Mouse (Mus musculus) ovary, adult 18-20 months (tissue): ENCODE results near the gene Rbbp7.
A peak's percentile ranks its signal among the peaks of the same experiment; 100 is the strongest.
"Not testable (repeated sequence)": the region's sequence is repeated elsewhere in the genome, so short reads cannot be mapped to it uniquely, and the experiment has no call there.

ENCODE experiments used
- DNase-seq: peaks from one replicate; pipeline ENCODE4 v3.0.0; 2022; ENCODE audit warnings: low spot score, mixed read lengths

The Rbbp7 gene

GRCm38 (mm10) chrX:162760115-162760942 is at the start of gene Rbbp7:
Gene Rbbp7, plus strand, starts transcription at chrX:162760402.
- DNase-seq: peak; percentile 93

- no peak for DNase-seq
Observed at GRCm38 (mm10) chrX:162717837-162718236, 42.4 kb upstream of the Rbbp7 start.

GRCm38 (mm10) chrX:162719615-162720014 is 40.6 kb upstream of the Rbbp7 start:
- DNase-seq: no peak

- peak; percentile 58 for DNase-seq
Observed at GRCm38 (mm10) chrX:162727367-162727777, 32.8 kb upstream of the Rbbp7 start.

- DNase-seq: no peak
Observed at GRCm38 (mm10) chrX:162727795-162728194, 32.4 kb upstream of the Rbbp7 start.

GRCm38 (mm10) chrX:162728228-162728627 is 32.0 kb upstream of the Rbbp7 start:
- no peak for DNase-seq

GRCm38 (mm10) chrX:162730031-162730430 is 30.2 kb upstream of the Rbbp7 start:
- DNase-seq: no peak

- DNase-seq: peak; percentile 31
Observed at GRCm38 (mm10) chrX:162734997-162735929, 24.9 kb upstream of the Rbbp7 start.

- peak; percentile 40 for DNase-seq
Observed at GRCm38 (mm10) chrX:162736140-162736659, 24.0 kb upstream of the Rbbp7 start.

GRCm38 (mm10) chrX:162748696-162749420 is 11.3 kb upstream of the Rbbp7 start:
- DNase-seq: no peak

- no peak for DNase-seq
Observed at GRCm38 (mm10) chrX:162752418-162752817, 7.8 kb upstream of the Rbbp7 start.

GRCm38 (mm10) chrX:162754314-162754713 is 5.9 kb upstream of the Rbbp7 start:
- no peak for DNase-seq

GRCm38 (mm10) chrX:162756058-162756457 is 4.1 kb upstream of the Rbbp7 start:
- DNase-seq: no peak

GRCm38 (mm10) chrX:162759251-162760114 is 719 bp upstream of the Rbbp7 start:
- no peak for DNase-seq

- DNase-seq: no peak
Observed at GRCm38 (mm10) chrX:162760958-162761515, 835 bp downstream of the Rbbp7 start.

- DNase-seq: no peak
Observed at GRCm38 (mm10) chrX:162761716-162762395, 1.7 kb downstream of the Rbbp7 start.

GRCm38 (mm10) chrX:162770726-162771125 is 10.5 kb downstream of the Rbbp7 start:
- DNase-seq: no peak

GRCm38 (mm10) chrX:162788372-162788771 is 28.2 kb downstream of the Rbbp7 start:
- no peak for DNase-seq

GRCm38 (mm10) chrX:162791392-162791791 is 31.2 kb downstream of the Rbbp7 start:
- not testable (repeated sequence) for DNase-seq

- DNase-seq: peak; percentile 6
Observed at GRCm38 (mm10) chrX:162800371-162800770, 40.2 kb downstream of the Rbbp7 start.
